Mouse (Mus musculus): ENCODE results near the gene Gm853.
A peak's percentile ranks its signal among the peaks of the same experiment; 100 is the strongest.

DNA sequence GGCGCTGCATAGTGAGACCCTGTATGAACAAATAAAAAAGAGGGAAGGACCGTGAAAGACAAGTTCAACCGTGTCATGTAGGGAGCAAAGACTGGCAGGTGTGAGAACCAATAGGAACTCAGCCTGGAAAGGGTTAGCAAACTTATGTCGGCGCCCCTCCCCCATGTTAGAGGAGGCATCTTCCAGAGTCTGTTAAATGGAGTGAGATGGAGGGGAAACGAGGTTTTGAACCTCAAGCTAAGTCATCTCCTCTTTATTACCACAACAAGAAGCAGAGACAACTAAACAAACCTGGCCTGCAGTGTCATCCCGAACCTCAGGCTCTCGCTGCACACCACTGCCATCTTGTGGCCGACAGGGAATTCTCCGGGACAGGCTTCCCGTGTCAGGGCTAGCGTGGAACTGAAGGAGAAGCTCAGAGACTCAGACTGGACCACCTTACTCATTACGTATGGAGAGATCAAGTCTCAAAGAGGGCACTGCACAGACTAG, 33.3 kb downstream of the Gm853 start:
- TF ChIP-seq CTCF (IDR thresholded peaks at IDR 0.05) = peak; percentile 99
- TF ChIP-seq EP300 (IDR thresholded peaks at IDR 0.05) = no peak

All from lung, postnatal 0 days (tissue).